Mouse (Mus musculus) central nervous system, embryonic 14 days (tissue): ENCODE results near the gene Ephb4. TPM values are rescaled to one million over a fixed set of nuclear protein-coding genes. Genes with fewer than 3 reads are reported as not detected.

Experiments
- polyA plus RNA-seq: library from polyadenylated mRNA; depleted of rRNA; stranded (reverse); fragments of >200 nt; gene quantifications from 2 replicates; pipeline ENCODE4 v1.2.3, GENCODE M21; 2012; rRNA removed

Gene Ephb4
- 17.8 and 30.7 TPM in 2 replicates for polyA plus RNA-seq

GRCm38 (mm10) chr5:137349384-137350204, at the start of gene Ephb4:
Ephb4 (plus strand) TSS chr5:137350109.

GRCm38 (mm10) chr5:137307071-137307912, 42.6 kb upstream of the Ephb4 start, which contains the start of gene Srrt:
Srrt (minus strand) TSS chr5:137307674.

DNA sequence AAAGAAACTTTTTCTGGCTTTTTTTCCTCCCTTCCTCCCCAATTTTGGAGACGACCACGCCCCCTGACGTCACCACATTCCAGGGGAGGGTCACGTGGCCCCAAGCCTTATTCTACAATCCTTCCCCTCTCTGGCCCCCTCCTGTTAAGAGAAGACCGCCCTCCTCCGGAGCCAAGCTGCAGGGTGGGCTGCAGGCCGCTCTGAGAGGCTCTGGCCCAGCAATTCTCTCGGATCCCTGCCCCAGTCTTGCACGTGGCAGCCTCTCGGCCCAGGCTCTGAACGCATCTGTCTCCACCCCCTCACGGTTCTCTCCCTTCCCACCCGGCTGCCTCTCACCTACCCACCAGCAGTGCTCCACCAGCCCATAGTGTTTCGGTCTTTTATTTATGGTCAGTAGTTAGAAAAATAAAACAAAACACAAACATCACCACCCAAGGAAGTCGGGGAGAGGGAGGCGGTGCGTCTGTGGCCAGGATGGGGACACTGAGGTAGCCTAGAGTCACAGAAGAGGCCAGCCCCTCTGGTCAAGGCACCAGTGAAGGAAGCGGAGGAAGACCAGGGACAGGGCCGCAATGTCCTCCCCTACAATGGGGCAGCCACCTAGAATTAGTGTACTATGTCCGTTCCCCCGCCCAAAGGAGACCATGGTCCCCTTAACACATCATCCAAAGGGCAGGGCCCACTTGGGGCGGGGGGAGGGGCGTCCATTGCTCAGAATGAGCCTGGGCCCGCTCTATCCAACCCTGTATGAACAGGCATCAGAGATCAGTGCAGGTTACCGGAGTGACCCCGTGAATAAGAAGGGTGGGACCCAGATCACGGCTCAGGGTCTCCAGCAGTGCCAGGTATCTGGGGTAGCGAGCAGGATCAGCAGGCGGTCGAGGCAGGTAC, 35.5 kb upstream of the Ephb4 start, which contains the start of gene Trip6:
Gene Trip6, minus strand, starts transcription at position 212 of the 891 bp plus-strand sequence.

GRCm38 (mm10) chr5:137333512-137334174, 16.3 kb upstream of the Ephb4 start, which contains the start of gene Slc12a9:
Slc12a9 (minus strand) TSS chr5:137333597.

Other genes with a start within 250 kb of the Ephb4 start
- gene Trim56, start 233.9 kb upstream of the Ephb4 start, polyA plus RNA-seq: 1.8 TPM in 2 replicates
- not detected in 2 replicates for gene Muc3, start 200.8 kb upstream of the Ephb4 start, polyA plus RNA-seq
- 0.80 and 1.2 TPM in 2 replicates for gene Muc3a, start 137.7 kb upstream of the Ephb4 start, polyA plus RNA-seq
- gene Ache, start 62.6 kb upstream of the Ephb4 start, polyA plus RNA-seq: 16.9 and 25.6 TPM in 2 replicates
- gene Ufsp1, start 55.5 kb upstream of the Ephb4 start, polyA plus RNA-seq: 10.2 and 11.9 TPM in 2 replicates
- 270 and 293 TPM in 2 replicates for gene Srrt, start 42.4 kb upstream of the Ephb4 start, polyA plus RNA-seq
- 30.8 and 46.3 TPM in 2 replicates for gene Trip6, start 35.7 kb upstream of the Ephb4 start, polyA plus RNA-seq
- 27.5 and 30.6 TPM in 2 replicates for gene Slc12a9, start 16.5 kb upstream of the Ephb4 start, polyA plus RNA-seq
- 0.26 and 0.64 TPM in 2 replicates for gene Zan, start 127.0 kb downstream of the Ephb4 start, polyA plus RNA-seq
- 63.7 and 67.0 TPM in 2 replicates for gene Pop7, start 152.4 kb downstream of the Ephb4 start, polyA plus RNA-seq
- 56.8 and 62.1 TPM in 2 replicates for gene Gigyf1, start 168.4 kb downstream of the Ephb4 start, polyA plus RNA-seq
- not detected in 2 replicates for gene Epo, start 183.1 kb downstream of the Ephb4 start, polyA plus RNA-seq
- 859 and 883 TPM in 2 replicates for gene Gnb2, start 183.4 kb downstream of the Ephb4 start, polyA plus RNA-seq
- gene Actl6b, start 203.4 kb downstream of the Ephb4 start, polyA plus RNA-seq: 237 and 255 TPM in 2 replicates
- 8.2 and 9.8 TPM in 2 replicates for gene Tfr2, start 219.7 kb downstream of the Ephb4 start, polyA plus RNA-seq